Mouse (Mus musculus): ENCODE measurements around the gene Il6ra.

The Il6ra gene

DNA sequence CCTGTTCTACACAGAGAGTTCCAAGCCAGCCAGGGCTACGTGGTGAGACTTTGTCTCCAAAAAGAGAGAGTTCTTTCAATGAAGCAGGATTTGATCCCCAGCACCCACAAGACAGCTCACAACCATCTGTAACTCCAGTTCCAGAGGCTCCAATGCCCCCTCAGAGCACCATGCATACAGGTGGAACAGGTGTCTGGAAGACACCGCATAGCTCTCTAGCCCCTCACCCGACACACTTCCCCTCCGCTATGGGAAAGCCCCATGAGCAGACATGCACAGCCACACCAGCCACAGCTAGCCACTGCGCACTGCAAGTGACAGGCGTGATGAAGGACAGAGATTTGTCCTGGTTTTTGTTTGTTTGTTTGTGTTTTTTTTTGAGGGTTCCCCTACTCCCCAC is 4.2 kb downstream of the Il6ra start:
- DNase-seq, result no peak

GRCm38 (mm10) chr3:89907846-89908245 is 5.2 kb downstream of the Il6ra start:
- DNase-seq, result no peak

DNA sequence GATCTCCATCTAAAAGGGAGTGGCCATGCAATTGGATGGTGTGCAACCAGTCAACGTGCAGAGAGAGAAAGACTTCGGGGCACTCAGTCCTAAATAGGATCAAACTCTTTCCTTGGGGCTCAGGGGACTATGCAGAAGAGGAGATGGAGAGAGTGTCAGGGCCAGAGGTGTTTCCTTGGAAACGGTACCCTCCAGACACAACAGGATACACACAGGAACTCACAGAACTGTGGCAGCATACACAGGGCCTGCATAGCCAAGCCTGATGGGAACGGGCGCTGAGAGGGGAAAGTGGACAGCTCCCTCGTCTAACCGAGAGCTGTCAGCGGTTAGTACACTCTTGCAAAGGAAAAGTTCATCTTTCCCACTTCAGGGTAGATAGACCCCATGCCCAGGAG is 13.5 kb downstream of the Il6ra start:
- no peak for DNase-seq

- DNase-seq, result peak; percentile 71
Observed at GRCm38 (mm10) chr3:89898870-89899510, 14.0 kb downstream of the Il6ra start.

DNA sequence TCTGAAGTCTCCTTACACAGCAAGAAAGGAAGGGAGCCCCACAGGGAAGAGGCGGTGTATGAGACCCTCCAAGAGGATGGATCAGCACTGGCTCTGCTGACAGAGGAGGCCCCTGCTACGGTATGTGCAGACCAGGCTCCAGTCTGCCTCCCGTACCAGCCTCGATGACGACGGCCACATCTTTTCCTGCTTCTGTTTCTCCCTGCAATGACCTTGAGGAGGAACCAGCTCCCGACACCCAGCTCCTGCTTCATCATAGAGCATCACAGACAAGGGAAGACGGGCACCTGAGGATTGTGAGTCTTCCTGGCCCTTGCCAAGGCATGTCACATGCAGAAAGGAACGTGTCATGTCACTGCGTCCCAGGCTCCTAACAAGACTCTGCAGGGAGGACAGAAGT is 15.0 kb downstream of the Il6ra start:
- DNase-seq, result no peak

DNA sequence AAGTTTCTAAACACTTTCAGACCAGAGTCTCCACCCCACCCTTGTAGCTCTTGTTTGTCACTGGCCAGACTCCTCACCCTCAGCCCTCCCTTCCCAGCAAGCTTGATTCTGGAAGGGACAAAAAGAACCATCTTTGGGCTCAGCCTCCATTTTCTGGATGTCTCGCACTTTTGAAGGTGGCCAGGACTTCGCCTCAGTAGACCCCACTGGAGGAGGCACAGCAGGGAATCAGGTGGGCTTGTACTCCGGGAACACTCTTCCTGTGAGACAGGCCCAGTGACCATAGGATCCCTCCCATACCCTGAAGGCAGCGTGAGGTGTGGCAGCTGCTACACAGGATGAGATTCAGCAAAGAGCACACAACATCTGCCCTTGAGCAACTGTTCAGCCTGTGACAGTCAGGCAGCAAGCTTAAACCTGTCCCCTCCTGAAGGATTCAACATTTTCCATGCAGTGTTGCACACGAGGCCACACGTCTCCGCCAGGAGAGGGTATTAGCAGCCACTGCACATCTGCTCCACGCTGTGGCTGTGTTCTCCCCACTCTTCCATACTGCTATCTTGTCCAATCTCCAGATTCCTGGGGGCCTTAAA is 15.7 kb downstream of the Il6ra start:
- DNase-seq, result no peak

DNA sequence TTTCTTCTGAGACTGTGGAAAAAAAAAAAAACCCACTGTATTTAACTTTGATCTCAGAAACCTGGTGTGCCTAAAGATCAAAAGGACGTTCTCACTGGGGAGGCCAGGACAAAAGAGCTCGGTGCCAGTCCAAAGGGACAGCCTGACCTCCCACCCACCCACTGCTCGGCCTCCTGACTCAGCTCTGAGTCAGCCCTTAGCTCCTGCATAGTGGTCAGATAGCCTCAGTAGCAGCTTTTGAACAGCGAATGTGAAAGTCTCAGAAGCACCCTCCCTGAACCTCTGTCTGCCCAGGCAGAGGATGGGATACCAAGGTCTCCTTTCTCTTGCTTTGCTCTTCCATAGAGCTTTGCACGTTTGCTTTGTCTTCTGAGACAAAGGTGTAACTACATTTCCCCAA is 16.4 kb downstream of the Il6ra start:
- no peak for DNase-seq

GRCm38 (mm10) chr3:89892517-89893106 is 20.4 kb downstream of the Il6ra start:
- no peak for DNase-seq

DNA sequence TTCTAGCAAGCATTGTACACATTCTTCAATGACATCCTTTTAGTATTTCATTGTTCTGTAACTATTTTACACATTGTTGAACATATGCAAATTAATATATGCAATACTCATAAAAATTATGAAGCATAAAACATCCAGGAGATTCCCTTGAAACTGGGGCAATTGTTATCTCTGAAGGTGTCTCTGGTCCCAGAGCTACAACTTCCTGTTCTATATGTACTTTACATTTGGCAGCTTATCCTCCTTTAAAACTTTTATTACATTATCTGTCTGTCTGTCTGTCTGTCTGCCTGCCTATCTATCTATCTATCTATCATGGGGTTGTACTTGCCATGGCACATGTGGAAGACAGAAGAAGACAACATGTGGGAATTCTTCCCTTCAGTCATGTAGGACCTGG is 21.3 kb downstream of the Il6ra start:
- no peak for DNase-seq

DNA sequence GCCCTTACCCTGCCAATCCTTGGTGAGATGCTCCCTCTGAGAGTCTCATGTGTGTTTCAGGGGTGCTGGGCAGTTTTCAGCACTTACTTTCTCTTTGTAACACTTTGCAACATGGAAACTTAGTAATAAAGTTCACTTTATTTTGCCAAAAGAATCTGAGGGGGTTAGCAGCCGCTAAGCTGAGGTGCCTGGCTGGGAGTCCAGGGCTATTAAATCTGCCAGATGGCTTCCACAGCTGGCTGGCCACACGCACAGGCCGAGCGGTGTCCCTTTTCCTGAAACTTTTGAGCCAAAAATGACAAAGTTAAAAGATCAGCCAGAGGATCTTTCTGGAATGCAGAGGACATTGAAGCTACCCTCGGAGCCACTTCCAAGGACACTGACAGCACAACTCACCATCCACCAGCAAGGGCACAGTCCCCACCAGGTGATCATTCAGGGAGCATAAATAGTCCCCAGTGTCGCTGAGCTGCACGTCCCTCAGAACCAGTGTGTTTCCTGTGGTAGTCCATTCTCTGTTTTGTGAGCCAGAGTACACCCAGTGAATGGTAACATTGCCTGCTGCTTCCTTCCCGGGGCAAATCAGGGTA is 23.1 kb downstream of the Il6ra start:
- DNase-seq, result no peak

- no peak for DNase-seq
Observed at GRCm38 (mm10) chr3:89887582-89888230, 25.3 kb downstream of the Il6ra start.

DNA sequence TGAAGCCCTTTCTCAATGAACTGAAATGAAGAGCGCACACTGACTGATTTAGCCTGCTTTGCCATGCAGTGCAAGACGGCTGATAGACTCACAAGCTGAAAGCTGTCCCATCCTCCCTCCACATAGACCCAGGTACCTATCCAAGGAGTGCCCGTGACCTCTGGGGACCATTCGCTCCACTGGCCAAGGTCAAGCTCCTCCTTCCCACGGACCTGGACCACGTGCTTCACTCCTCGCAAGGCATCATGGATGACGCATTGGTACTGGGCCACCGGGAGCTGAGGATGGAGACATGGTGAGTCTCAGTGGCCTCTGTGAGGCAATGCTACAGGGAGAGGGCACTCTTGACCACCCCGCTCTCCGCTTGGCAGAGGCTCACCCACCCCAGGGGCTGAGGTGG is 27.2 kb downstream of the Il6ra start:
- DNase-seq, result no peak

DNA sequence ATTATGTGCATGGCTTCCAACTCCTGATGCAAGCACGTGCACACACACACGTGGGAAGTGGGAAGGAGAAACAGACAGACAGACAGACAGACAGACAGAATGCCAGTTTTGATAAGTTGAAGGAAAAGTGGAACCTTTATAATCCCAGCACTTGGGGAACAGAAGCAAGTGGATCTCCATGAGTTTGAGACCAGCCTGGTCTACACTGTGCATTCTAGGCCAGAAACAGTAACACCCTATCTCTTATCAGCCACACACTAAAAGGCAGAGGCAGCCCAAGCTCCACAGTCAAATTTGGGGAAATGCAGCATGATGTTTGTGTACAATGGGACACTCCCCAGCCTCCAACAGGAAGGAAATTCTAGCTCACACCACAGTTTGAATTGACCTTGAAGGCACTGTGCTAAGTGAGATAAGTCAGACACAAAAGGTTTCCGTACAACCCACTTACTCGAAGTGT is 29.4 kb downstream of the Il6ra start:
- DNase-seq, result no peak

- no peak for DNase-seq
Observed at GRCm38 (mm10) chr3:89882556-89883181, 30.3 kb downstream of the Il6ra start.

- DNase-seq, result no peak
Observed at GRCm38 (mm10) chr3:89880036-89880851, 32.8 kb downstream of the Il6ra start.

GRCm38 (mm10) chr3:89879326-89879725 is 33.7 kb downstream of the Il6ra start:
- DNase-seq, result no peak

DNA sequence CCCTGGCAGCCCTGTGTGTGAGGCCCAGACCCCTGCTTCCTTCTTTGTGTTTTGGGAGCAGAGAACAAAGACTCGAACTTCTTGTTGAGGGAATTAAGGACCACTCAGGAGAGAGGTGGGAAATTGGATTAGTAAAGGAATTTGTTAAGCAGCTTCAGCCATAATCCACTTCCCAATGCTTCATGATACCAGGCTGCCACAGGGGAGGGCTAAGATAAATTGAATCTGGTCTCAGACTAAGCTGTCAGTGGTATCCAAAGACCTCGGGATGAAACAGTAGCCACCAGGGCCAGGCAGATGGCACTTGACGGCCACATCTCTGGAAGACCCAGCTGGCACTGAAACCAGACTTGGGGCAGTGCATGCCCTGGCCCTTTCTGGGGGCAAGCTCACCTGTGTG is 34.5 kb downstream of the Il6ra start:
- no peak for DNase-seq

DNA sequence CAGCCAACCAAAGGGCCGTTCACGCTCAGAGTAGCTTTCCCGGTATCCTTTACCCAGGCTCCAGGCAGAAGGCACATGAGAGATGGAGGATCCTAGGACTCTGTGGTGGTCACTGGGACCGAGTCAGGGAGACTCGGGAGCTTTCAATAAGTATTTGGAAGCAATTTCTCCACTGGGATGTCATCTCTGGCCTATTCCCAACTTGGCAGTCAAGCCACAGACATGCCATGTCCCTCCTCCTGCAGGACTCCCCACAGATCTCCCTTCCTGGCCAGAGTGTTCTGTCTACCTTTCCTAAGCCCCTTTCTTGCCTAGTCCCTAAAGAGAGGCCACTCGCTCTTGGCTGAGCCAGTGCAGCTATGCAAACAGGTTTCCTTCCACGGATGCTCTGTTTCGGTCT is 35.9 kb downstream of the Il6ra start:
- no peak for DNase-seq

DNA sequence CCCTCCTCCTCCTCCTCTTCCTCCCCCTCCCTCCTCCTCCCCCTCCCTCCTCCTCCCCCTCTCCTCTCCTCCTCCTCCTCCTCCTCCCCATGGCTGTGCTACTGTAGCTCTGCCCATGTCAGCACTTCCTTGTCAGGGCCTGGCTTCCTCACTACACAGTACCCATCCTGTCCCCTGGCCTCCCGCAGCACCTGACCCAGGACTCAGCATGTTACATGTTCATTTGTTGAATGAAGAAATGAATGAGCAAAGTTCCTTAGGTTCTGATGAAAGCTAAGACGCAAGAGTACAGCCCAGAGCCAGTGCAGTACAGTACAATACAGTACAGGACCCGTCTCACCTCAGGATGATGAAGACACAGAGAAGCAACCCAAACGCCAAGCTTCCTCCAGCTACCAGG is 36.5 kb downstream of the Il6ra start:
- DNase-seq, result no peak

- no peak for DNase-seq
Observed at GRCm38 (mm10) chr3:89875781-89876180, 37.2 kb downstream of the Il6ra start.

DNA sequence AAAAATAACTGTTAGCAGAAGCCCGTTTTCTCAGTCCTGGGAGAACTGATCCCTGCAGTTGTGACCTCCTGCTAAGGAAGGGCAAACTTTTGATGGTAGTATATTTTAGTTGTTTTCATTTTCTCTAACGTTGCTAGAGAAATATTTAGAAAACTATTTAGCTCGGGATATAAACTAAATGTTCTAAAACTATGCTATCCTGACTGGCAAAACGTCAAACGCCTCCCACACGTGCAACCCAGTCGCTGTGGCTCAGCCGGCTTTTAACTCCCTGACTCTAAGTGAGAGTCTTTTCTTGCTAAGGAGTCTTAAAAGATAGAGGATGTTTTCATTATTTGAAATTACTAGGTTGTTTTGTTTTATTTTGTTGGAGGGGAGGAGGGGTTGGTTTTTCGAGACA is 38.0 kb downstream of the Il6ra start:
- DNase-seq, result no peak

- DNase-seq, result no peak
Observed at GRCm38 (mm10) chr3:89874076-89874475, 38.9 kb downstream of the Il6ra start.

Data from lung, postnatal 36 days (tissue).